8 mouse cellular contexts compared by ENCODE assay signal in genomic region chr2:91480399-91480801, GRCm38 (mm10). TPM values are rescaled to one million over a fixed set of nuclear protein-coding genes. Genes with fewer than 3 reads are reported as not detected.
DNase-seq lines count a peak whose midpoint lies in the region; ATAC-seq lines count a peak whose summit lies in the region.

No protein-coding gene starts in this region.

- H3K27me3 ChIP-seq in heart, embryonic 14.5 days (ENCODE audit: control insufficient read depth, insufficient read depth, low read length): no peaks in the 10 kb centered on the region
- no peaks in the 10 kb centered on the region for H3K27me3 ChIP-seq in neural tube, embryonic 13.5 days
- no peaks in the 10 kb centered on the region for H3K27me3 ChIP-seq in forebrain, embryonic 16.5 days (replicated peaks; ENCODE audit: control insufficient read depth, insufficient read depth, low read length)
- H3K27me3 ChIP-seq in kidney, embryonic 16.5 days (ENCODE audit: insufficient read depth, low read length): no peaks in the 10 kb centered on the region

- H3K4me1 ChIP-seq in heart, embryonic 14.5 days (ENCODE audit: control insufficient read depth in 2 of 2, insufficient read depth in 2 of 2, low read length in 2 of 2): peaks cover 0 to 2% of the 10 kb centered on the region in 2 experiments; a peak in 2 of 4 replicates
- no peaks in the 10 kb centered on the region for H3K4me1 ChIP-seq in neural tube, embryonic 13.5 days (replicated peaks)
- H3K4me1 ChIP-seq in forebrain, embryonic 16.5 days (replicated peaks; ENCODE audit: control insufficient read depth, insufficient read depth, low read length): 0 out of 2 replicates have a peak, but pooled peaks cover 3% of the 10 kb centered on the region
- peaks cover 5% of the 10 kb centered on the region for H3K4me1 ChIP-seq in kidney, embryonic 16.5 days (ENCODE audit: insufficient read depth, low read length)

- no peak overlapping the region for H3K4me2 ChIP-seq in heart, embryonic 14.5 days (ENCODE audit: low read length)
- no peak overlapping the region for H3K4me2 ChIP-seq in neural tube, embryonic 13.5 days
- no peak overlapping the region for H3K4me2 ChIP-seq in forebrain, embryonic 16.5 days (ENCODE audit: low read length)
- no peak overlapping the region for H3K4me2 ChIP-seq in kidney, embryonic 16.5 days (replicated peaks; ENCODE audit: low read depth, low read length)

- WGBS in heart, embryonic 14.5 days: 88% methylated on average over 9 of the region's 9 CpGs
- 93% methylated on average over 9 of the region's 9 CpGs for WGBS in neural tube, embryonic 13.5 days
- 77% methylated on average over 9 of the region's 9 CpGs for WGBS in forebrain, embryonic 16.5 days
- 94% methylated on average over 9 of the region's 9 CpGs for WGBS in kidney, embryonic 16.5 days

- H3K27ac ChIP-seq in heart, embryonic 14.5 days (replicated peaks in 1 of 2; ENCODE audit: control insufficient read depth in 1 of 2, insufficient read depth in 1 of 2, low read depth in 2 of 2, low read length in 2 of 2): no peak overlapping the region
- no peak overlapping the region for H3K27ac ChIP-seq in neural tube, embryonic 13.5 days (replicated peaks)
- H3K27ac ChIP-seq in forebrain, embryonic 16.5 days (ENCODE audit: low read length): no peak overlapping the region
- no peak overlapping the region for H3K27ac ChIP-seq in kidney, embryonic 16.5 days (ENCODE audit: low read length)

- no peak overlapping the region for H3K4me3 ChIP-seq in heart, embryonic 14.5 days (ENCODE audit: control insufficient read depth in 1 of 2, insufficient read depth in 1 of 2, low read depth in 1 of 2, low read length in 2 of 2)
- no peak overlapping the region for H3K4me3 ChIP-seq in neural tube, embryonic 13.5 days
- H3K4me3 ChIP-seq in forebrain, embryonic 16.5 days (replicated peaks; ENCODE audit: low read length): no peak overlapping the region
- no peak overlapping the region for H3K4me3 ChIP-seq in kidney, embryonic 16.5 days (ENCODE audit: low read length)

- H3K9ac ChIP-seq in heart, embryonic 14.5 days (ENCODE audit: low read length): no peak overlapping the region
- H3K9ac ChIP-seq in neural tube, embryonic 13.5 days: no peak overlapping the region
- no peak overlapping the region for H3K9ac ChIP-seq in forebrain, embryonic 16.5 days (replicated peaks; ENCODE audit: low read depth, low read length)
- no peak overlapping the region for H3K9ac ChIP-seq in kidney, embryonic 16.5 days (replicated peaks; ENCODE audit: low read length)

- 0 out of 2 replicates have a peak, but pooled peaks have one; percentile 21 for ATAC-seq in heart, embryonic 14.5 days (ENCODE audit: insufficient number of reproducible peaks, insufficient read depth, low FRiP score, low read depth)
- peak; percentile 16; the same call in 1 of the 2 replicates for ATAC-seq in neural tube, embryonic 13.5 days (ENCODE audit: low read depth)
- ATAC-seq in forebrain, embryonic 16.5 days: peak; percentile 56
- ATAC-seq in kidney, embryonic 16.5 days (ENCODE audit: low FRiP score, low TSS enrichment): no peak

- peaks cover 70% of the 10 kb centered on the region for H3K36me3 ChIP-seq in heart, embryonic 14.5 days (ENCODE audit: control insufficient read depth, insufficient read depth, low read length)
- peaks cover 23% of the 10 kb centered on the region; the same call in 1 of the 2 replicates for H3K36me3 ChIP-seq in neural tube, embryonic 13.5 days
- no peaks in the 10 kb centered on the region for H3K36me3 ChIP-seq in forebrain, embryonic 16.5 days (ENCODE audit: control insufficient read depth, insufficient read depth)
- peaks cover 40% of the 10 kb centered on the region for H3K36me3 ChIP-seq in kidney, embryonic 16.5 days (ENCODE audit: insufficient read depth, low read length)

- no peaks in the 10 kb centered on the region for H3K9me3 ChIP-seq in heart, embryonic 14.5 days (ENCODE audit: control insufficient read depth, low read length)
- no peaks in the 10 kb centered on the region for H3K9me3 ChIP-seq in neural tube, embryonic 13.5 days
- no peaks in the 10 kb centered on the region for H3K9me3 ChIP-seq in forebrain, embryonic 16.5 days (ENCODE audit: control insufficient read depth, low read length)
- no peaks in the 10 kb centered on the region for H3K9me3 ChIP-seq in kidney, embryonic 16.5 days (ENCODE audit: low read length)

- DNase-seq in heart, adult 18-20 months: no peak
- DNase-seq in neural tube, embryonic 10.5 days (ENCODE audit: extremely low spot score, low spot score): no peak
- no peak for DNase-seq in adrenal gland, adult 8-10 months
- DNase-seq in embryo, embryonic 10.5 days (ENCODE audit: low spot score): no peak

RNA-seq across cellular contexts. Expression of gene Lrp4, which starts 23.1 kb away (rescaled TPM):
- polyA plus RNA-seq in heart, embryonic 14.5 days (2014; fragmentation: Nextera tagmentation; extraction: Ambion mirVana): 3.5 and 3.8 TPM in 2 replicates
- total RNA-seq in heart, adult 18-20 months (2021): 10 to 100 TPM in 1 of 2 experiments, 1 to 10 TPM in 1; 9.4 to 10.4 TPM
- polyA plus RNA-seq in neural tube, embryonic 13.5 days (2015; fragmentation: Nextera tagmentation; extraction: Ambion mirVana): 5.1 and 5.8 TPM in 2 replicates
- polyA plus RNA-seq in forebrain, embryonic 16.5 days (2015; fragmentation: Nextera tagmentation; extraction: Ambion mirVana): 4.5 and 5.9 TPM in 2 replicates
- 10 to 100 TPM in 2 of 4 experiments, 1 to 10 TPM in 2; 6.3 to 11.2 (median 9.5) TPM for total RNA-seq in adrenal gland, adult 8-10 months (2022)
- polyA plus RNA-seq in kidney, embryonic 16.5 days (2015; fragmentation: Nextera tagmentation; extraction: Ambion mirVana): 7.6 and 9.0 TPM in 2 replicates

RNA-seq across cellular contexts. Expression of gene 1110051M20Rik, which starts 35.9 kb away (rescaled TPM):
- 42.1 and 46.3 TPM in 2 replicates for polyA plus RNA-seq in heart, embryonic 14.5 days (2014; fragmentation: Nextera tagmentation; extraction: Ambion mirVana)
- total RNA-seq in heart, adult 18-20 months (2021): 10 to 100 TPM in 1 of 2 experiments, 1 to 10 TPM in 1; 7.7 to 14.7 TPM
- 124 and 130 TPM in 2 replicates for polyA plus RNA-seq in neural tube, embryonic 13.5 days (2015; fragmentation: Nextera tagmentation; extraction: Ambion mirVana)
- 163 and 187 TPM in 2 replicates for polyA plus RNA-seq in forebrain, embryonic 16.5 days (2015; fragmentation: Nextera tagmentation; extraction: Ambion mirVana)
- 10 to 100 TPM; 17.8 to 35.6 (median 28.3) TPM for total RNA-seq in adrenal gland, adult 8-10 months (2022)
- 66.9 and 68.9 TPM in 2 replicates for polyA plus RNA-seq in kidney, embryonic 16.5 days (2015; fragmentation: Nextera tagmentation; extraction: Ambion mirVana)

RNA-seq across cellular contexts. Expression of gene Ckap5, which starts 46.2 kb away (rescaled TPM):
- polyA plus RNA-seq in heart, embryonic 14.5 days (2014; fragmentation: Nextera tagmentation; extraction: Ambion mirVana): 63.5 and 68.2 TPM in 2 replicates
- 10 to 100 TPM; 49.1 to 50.4 TPM for total RNA-seq in heart, adult 18-20 months (2021)
- 102 and 113 TPM in 2 replicates for polyA plus RNA-seq in neural tube, embryonic 13.5 days (2015; fragmentation: Nextera tagmentation; extraction: Ambion mirVana)
- polyA plus RNA-seq in forebrain, embryonic 16.5 days (2015; fragmentation: Nextera tagmentation; extraction: Ambion mirVana): 133 and 141 TPM in 2 replicates
- 10 to 100 TPM; 38.7 to 58.2 (median 51.2) TPM for total RNA-seq in adrenal gland, adult 8-10 months (2022)
- polyA plus RNA-seq in kidney, embryonic 16.5 days (2015; fragmentation: Nextera tagmentation; extraction: Ambion mirVana): 63.7 and 70.3 TPM in 2 replicates
